Mouse (Mus musculus): ENCODE results near the gene Efemp1. TPM values are rescaled to one million over a fixed set of nuclear protein-coding genes. Genes with fewer than 3 reads are reported as not detected.

Gene Efemp1
- total RNA-seq (2018; cell fraction: chromatin; rRNA removed), result 10 to 100 TPM in 1 of 26 experiments, under 1 TPM in 1, not detected in 24; 0.66 to 15.8 TPM
- total RNA-seq (2018; cell fraction: cytosol; rRNA removed), result under 1 TPM in 2 of 26 experiments, not detected in 24; 0.17 to 0.19 TPM
- 1 to 10 TPM in 1 of 26 experiments, not detected in 25; 1.6 TPM for total RNA-seq (2018; cell fraction: nucleus; rRNA removed)
- not detected in 3 replicates for polyA plus RNA-seq (2018)

DNA sequence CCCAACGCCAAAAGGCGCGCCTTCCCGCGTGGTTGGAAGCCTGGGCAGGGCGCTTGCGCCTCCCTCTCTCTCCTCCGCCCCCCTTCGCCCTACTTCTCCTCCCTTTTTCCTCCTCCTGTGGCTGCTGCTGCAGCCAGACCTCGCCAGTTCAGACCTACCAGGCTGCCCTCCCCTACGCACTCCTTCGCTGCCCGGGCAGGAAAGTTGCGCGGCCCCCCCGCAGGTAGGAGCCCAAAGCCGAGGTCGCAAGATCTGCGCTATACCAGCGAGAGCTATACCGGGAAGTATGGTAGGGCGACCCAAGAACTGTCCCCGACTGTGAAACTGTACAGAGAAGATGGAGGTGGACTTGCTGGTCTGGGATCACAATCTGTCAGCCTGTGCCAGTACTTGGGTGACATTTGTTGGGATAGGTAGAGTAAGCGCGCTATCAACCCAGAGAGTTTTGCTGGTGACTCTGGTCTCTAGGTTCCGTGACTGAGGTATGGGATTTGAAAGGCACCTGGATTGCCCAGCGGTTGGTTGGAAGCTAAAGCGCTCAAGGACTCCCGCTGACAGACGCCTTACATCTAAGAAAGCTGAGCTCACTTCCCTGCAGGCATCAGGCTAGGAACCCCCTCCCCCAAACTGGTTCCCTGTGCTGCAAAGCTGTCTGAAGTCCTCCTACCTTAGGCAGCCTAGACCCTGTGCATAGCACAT, at the start of gene Efemp1:
TSS of gene Efemp1 (plus strand) at position 103 of the 699 bp plus-strand sequence.
- WGBS (ENCODE audit: missing documents), result 3% methylated on average over 30 of the region's 30 CpGs
- H3K79me2 ChIP-seq (ENCODE audit: inconsistent target), result no peaks in the 10 kb centered on the region
- H3K4me3 ChIP-seq (ENCODE audit: inconsistent target), result no peak within 1 kb of the TSS
- no peak within 1 kb of the TSS for H3K27ac ChIP-seq
- H3K36me3 ChIP-seq (ENCODE audit: inconsistent target), result no peaks in the 10 kb centered on the region

DNA sequence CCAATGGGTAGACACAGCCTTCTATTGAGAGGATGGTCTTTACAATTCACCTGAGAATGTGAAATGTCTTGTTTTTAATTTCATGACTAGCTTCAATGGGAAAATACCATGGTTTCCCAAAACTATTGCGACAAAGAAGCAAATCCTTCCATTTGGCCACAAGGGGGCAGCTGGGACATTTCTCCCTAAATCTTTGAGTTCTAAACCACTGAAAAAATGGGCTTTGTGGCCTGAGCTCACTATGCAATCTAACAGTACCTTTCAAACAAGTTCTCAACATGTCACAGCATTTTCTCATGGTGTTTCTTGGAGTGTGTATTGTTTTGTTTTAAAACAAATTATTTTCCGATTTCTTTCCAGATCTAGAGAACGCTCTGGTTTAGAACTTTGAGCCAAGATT, 44.3 kb upstream of the Efemp1 start:
- Histone ChIP-seq H3K79me2 (ENCODE audit: inconsistent target) (no peaks in the 10 kb centered on the region), H3K4me3 (ENCODE audit: inconsistent target) (no peak overlapping the region), H3K27ac (no peak overlapping the region), H3K36me3 (ENCODE audit: inconsistent target) (no peaks in the 10 kb centered on the region)
- 65% methylated on average over 3 of the region's 3 CpGs for WGBS (ENCODE audit: missing documents)

DNA sequence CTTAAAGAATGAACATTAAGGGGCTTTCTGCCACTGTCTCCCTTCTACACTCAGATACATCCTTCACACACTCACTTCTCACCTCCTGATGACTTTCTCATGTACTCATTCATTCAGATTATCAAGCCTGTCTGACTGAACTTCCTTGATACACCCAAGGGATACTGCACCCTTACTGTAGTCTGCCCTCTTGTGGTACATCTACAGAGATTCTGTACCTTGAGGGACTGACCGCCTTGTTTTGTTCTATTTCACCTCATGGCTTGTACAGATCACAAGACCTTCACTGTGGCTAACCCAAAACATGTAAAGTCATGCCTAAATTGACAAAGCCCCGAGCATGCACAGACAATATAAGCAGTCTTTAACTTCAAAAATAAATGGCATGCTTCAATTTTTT, 41.1 kb upstream of the Efemp1 start:
- Histone ChIP-seq H3K79me2 (ENCODE audit: inconsistent target) (no peaks in the 10 kb centered on the region), H3K4me3 (ENCODE audit: inconsistent target) (no peak overlapping the region), H3K27ac (no peak overlapping the region), H3K36me3 (ENCODE audit: inconsistent target) (no peaks in the 10 kb centered on the region)
- WGBS (ENCODE audit: missing documents), result 25% methylated on average over 2 of the region's 2 CpGs

DNA sequence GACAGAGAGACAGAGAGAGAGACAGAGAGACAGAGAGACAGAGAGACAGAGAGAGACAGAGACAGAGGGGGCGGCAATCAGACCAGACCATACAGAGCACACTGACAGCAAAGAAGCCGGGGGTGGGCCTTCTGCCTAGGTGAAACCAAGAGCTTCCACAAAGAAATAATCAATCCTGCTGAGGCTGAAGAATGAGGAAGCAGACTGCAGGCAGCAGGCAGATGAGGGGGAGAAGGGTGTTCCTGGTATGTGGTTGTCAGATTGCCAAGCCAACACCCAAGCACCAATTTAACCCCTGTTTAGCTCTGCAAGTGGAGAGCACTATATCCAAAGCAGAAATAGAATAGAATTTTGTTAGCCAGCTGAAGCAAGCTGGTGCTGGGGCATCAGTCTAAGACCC, 40.4 kb upstream of the Efemp1 start:
- Histone ChIP-seq H3K4me3 (ENCODE audit: inconsistent target) (no peak overlapping the region), H3K79me2 (ENCODE audit: inconsistent target) (no peaks in the 10 kb centered on the region), H3K36me3 (ENCODE audit: inconsistent target) (no peaks in the 10 kb centered on the region), H3K27ac (no peak overlapping the region)
- 4% methylated on average over 2 of the region's 2 CpGs for WGBS (ENCODE audit: missing documents)

GRCm38 (mm10) chr11:28817405-28817804, 35.6 kb upstream of the Efemp1 start:
- Histone ChIP-seq H3K4me3 (ENCODE audit: inconsistent target) (no peak overlapping the region), H3K79me2 (ENCODE audit: inconsistent target) (no peaks in the 10 kb centered on the region), H3K27ac (no peak overlapping the region), H3K36me3 (ENCODE audit: inconsistent target) (no peaks in the 10 kb centered on the region)
- WGBS (ENCODE audit: missing documents), result 79% methylated on average over 4 of the region's 4 CpGs

- Histone ChIP-seq H3K79me2 (ENCODE audit: inconsistent target) (no peaks in the 10 kb centered on the region), H3K36me3 (ENCODE audit: inconsistent target) (no peaks in the 10 kb centered on the region), H3K27ac (no peak overlapping the region), H3K4me3 (ENCODE audit: inconsistent target) (no peak overlapping the region)
- WGBS (ENCODE audit: missing documents), result 73% methylated on average over 2 of the region's 2 CpGs
Measured at GRCm38 (mm10) chr11:28826950-28827349, 26.1 kb upstream of the Efemp1 start.

DNA sequence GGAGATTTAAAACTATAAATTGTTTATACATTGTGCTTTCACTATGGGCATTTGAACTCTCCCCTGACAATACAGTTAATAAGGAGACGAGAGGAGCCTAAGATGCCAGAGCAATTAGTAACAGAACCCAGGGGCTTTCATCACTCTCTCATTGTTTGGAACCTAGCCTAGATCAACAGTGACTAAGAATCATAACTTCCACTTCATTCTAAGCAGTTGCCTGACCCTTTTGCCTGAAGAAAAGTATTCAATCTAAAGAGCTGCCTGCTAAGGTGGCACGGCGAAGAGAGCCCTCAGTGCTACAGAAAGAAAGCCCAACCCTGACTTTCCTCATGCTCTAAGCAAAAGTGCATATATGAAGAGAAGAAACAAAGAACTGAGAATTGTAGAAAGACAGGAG, 19.2 kb upstream of the Efemp1 start:
- no peaks in the 10 kb centered on the region for H3K36me3 ChIP-seq (ENCODE audit: inconsistent target)
- no peak overlapping the region for H3K4me3 ChIP-seq (ENCODE audit: inconsistent target)
- no peak overlapping the region for H3K27ac ChIP-seq
- H3K79me2 ChIP-seq (ENCODE audit: inconsistent target), result no peaks in the 10 kb centered on the region
- WGBS (ENCODE audit: missing documents), result 78% methylated on average over 3 of the region's 3 CpGs

- no peaks in the 10 kb centered on the region for H3K36me3 ChIP-seq (ENCODE audit: inconsistent target)
- H3K4me3 ChIP-seq (ENCODE audit: inconsistent target), result no peak overlapping the region
- no peaks in the 10 kb centered on the region for H3K79me2 ChIP-seq (ENCODE audit: inconsistent target)
- H3K27ac ChIP-seq, result no peak overlapping the region
Measured at GRCm38 (mm10) chr11:28835141-28835540, 17.9 kb upstream of the Efemp1 start.

DNA sequence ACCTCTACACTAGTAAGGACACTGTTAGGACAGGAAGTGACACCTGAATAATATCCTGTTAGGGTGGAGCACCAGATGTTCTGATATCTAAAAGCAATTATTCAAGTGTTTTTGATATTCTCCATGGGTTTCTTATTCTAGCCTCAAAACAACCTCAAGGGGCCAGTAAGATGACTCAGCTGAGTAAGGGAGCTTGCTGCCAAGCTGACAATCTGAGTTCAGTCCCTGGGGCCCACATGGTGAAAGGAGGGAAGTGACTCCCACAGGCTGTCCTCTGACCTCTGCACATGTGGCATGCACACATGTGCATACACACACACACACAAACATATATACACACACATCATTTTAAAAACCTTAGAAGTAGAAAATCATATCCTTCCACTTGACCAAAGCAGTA, 3.2 kb upstream of the Efemp1 start:
- H3K4me3 ChIP-seq (ENCODE audit: inconsistent target), result no peak overlapping the region
- H3K36me3 ChIP-seq (ENCODE audit: inconsistent target), result no peaks in the 10 kb centered on the region
- H3K79me2 ChIP-seq (ENCODE audit: inconsistent target), result no peaks in the 10 kb centered on the region
- H3K27ac ChIP-seq, result no peak overlapping the region

DNA sequence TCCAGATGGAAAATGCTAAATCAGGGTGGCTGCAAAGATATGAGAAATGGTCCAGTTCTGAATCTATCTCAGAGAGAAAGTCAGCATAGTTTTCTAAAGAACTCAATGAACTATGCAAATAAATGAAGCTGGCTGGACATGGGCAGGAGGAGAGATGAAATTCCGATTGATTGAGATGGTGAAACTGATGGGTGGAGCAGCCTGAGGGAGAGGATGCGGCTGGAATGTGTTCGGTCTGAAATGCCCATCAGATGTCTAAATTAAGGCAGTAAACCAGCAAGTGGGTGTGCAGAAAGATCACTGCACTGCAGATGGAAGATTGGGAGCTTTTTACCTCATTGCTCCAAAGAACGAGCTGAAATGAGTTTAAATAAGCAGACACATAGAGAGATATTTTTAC, 1.4 kb upstream of the Efemp1 start:
- H3K79me2 ChIP-seq (ENCODE audit: inconsistent target), result no peaks in the 10 kb centered on the region
- no peak overlapping the region for H3K4me3 ChIP-seq (ENCODE audit: inconsistent target)
- no peak overlapping the region for H3K27ac ChIP-seq
- 91% methylated on average over 4 of the region's 4 CpGs for WGBS (ENCODE audit: missing documents)
- H3K36me3 ChIP-seq (ENCODE audit: inconsistent target), result no peaks in the 10 kb centered on the region

GRCm38 (mm10) chr11:28852361-28852919, 564 bp upstream of the Efemp1 start:
- H3K79me2 ChIP-seq (ENCODE audit: inconsistent target), result no peaks in the 10 kb centered on the region
- no peak overlapping the region for H3K4me3 ChIP-seq (ENCODE audit: inconsistent target)
- no peaks in the 10 kb centered on the region for H3K36me3 ChIP-seq (ENCODE audit: inconsistent target)
- H3K27ac ChIP-seq, result no peak overlapping the region
- 16% methylated on average over 5 of the region's 6 CpGs for WGBS (ENCODE audit: missing documents)

DNA sequence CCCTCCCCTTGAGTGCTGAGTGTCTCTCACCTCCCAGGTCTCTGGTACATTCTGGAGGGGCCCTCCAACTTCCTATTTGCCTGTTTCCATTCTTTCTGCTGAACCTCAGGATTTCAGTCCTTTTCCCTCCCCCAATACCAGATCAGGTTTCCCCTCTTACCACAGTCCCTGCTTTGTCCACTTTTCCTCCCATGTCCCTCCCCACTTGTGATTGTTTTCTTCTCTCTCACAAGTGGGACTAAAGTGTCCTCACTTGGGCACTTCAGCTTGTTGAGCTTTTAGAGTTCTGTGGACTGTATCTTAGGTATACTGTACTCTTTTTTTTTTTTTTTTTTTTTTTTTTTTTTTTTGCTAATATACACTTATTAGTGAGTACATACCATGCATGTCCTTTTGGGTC, 6.1 kb downstream of the Efemp1 start:
- H3K79me2 ChIP-seq (ENCODE audit: inconsistent target), result no peaks in the 10 kb centered on the region
- H3K4me3 ChIP-seq (ENCODE audit: inconsistent target), result no peak overlapping the region
- H3K27ac ChIP-seq, result no peak overlapping the region
- no peaks in the 10 kb centered on the region for H3K36me3 ChIP-seq (ENCODE audit: inconsistent target)

GRCm38 (mm10) chr11:28869129-28869528, 16.1 kb downstream of the Efemp1 start:
- no peak overlapping the region for H3K4me3 ChIP-seq (ENCODE audit: inconsistent target)
- H3K36me3 ChIP-seq (ENCODE audit: inconsistent target), result no peaks in the 10 kb centered on the region
- no peaks in the 10 kb centered on the region for H3K79me2 ChIP-seq (ENCODE audit: inconsistent target)
- WGBS (ENCODE audit: missing documents), result 100% methylated on average over 2 of the region's 2 CpGs
- H3K27ac ChIP-seq, result no peak overlapping the region

DNA sequence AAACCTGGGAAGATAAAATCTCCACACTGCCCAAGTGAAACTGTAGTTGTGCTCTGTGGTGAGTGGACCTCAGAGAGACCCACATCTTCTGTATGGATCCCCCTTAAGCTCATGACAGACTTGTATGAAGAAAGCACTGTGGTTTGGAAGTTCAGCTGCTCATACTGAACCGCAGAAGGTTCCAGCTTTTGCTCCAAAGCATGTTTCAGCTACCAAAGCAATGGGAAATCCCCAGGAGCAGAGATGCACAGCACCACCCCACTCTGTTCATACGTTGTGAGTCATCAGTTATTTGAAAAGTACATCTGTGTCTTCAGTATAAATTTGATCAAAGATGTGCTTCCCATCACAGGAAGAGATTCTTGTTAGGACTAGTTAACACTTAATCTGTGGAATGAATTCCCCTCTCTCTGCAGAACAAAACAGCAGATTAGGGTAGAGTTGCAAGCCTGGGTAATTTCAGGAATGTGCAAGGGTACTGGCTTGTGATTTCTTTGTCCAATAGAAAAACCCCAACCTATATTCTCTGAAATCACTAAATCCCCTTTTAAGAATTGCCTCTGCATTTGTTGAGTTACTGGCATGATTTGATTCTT, 28.5 kb downstream of the Efemp1 start:
- WGBS (ENCODE audit: missing documents), result 80% methylated on average over 2 of the region's 2 CpGs
- Histone ChIP-seq H3K27ac (no peak overlapping the region), H3K36me3 (ENCODE audit: inconsistent target) (no peaks in the 10 kb centered on the region), H3K79me2 (ENCODE audit: inconsistent target) (no peaks in the 10 kb centered on the region), H3K4me3 (ENCODE audit: inconsistent target) (no peak overlapping the region)

- no peaks in the 10 kb centered on the region for H3K79me2 ChIP-seq (ENCODE audit: inconsistent target)
- no peak overlapping the region for H3K4me3 ChIP-seq (ENCODE audit: inconsistent target)
- H3K27ac ChIP-seq, result no peak overlapping the region
- no peaks in the 10 kb centered on the region for H3K36me3 ChIP-seq (ENCODE audit: inconsistent target)
- WGBS (ENCODE audit: missing documents), result 79% methylated on average over 4 of the region's 4 CpGs
Measured at GRCm38 (mm10) chr11:28883106-28883505, 30.1 kb downstream of the Efemp1 start.

Data from macrophage (primary cell).